Mouse (Mus musculus) kidney, embryonic 16.5 days (tissue): Measurements from ENCODE around the gene Zfp874a. TPM values are rescaled to one million over a fixed set of nuclear protein-coding genes. Genes with fewer than 3 reads are reported as not detected.
"Not testable (repeated sequence)": the region's sequence is repeated elsewhere in the genome, so short reads cannot be mapped to it uniquely, and the experiment has no call there.

Source experiments
- ATAC-seq: fragments of 200-750 bp; cut with Nextera tagmentation; 2 replicates; pipeline ENCODE4 v1.8.0; 2017; ENCODE audit warnings: moderate TSS enrichment; ENCODE audit not compliant: low FRiP score, low TSS enrichment
- H3K27ac ChIP-seq: fragments of 300-500 bp; sonication (generic); 2 replicates; pipeline ENCODE4 v1.5.1; 2014; ENCODE audit warnings: low read length
- H3K27me3 ChIP-seq: fragments of 300-500 bp; sonication (generic); 2 replicates; pipeline ENCODE4 v1.6.1; 2014; ENCODE audit warnings: low read length, control low read depth, mixed read lengths; ENCODE audit not compliant: insufficient read depth
- H3K36me3 ChIP-seq: fragments of 300-500 bp; sonication (generic); 2 replicates; pipeline ENCODE4 v1.6.1; 2014; ENCODE audit warnings: low read length, control low read depth, mixed read lengths; ENCODE audit not compliant: insufficient read depth
- H3K4me1 ChIP-seq: fragments of 300-500 bp; sonication (generic); 2 replicates; pipeline ENCODE4 v1.6.1; 2014; ENCODE audit warnings: low read length, control low read depth, mixed read lengths; ENCODE audit not compliant: insufficient read depth
- H3K4me2 ChIP-seq: fragments of 300-500 bp; sonication (generic); replicated peaks from 2 replicates; pipeline ENCODE4 v1.6.1; 2014; ENCODE audit warnings: low read depth, low read length
- H3K4me3 ChIP-seq: fragments of 300-500 bp; sonication (generic); 2 replicates; pipeline ENCODE4 v1.5.1; 2014; ENCODE audit warnings: mild to moderate bottlenecking, low read length
- H3K9ac ChIP-seq: fragments of 300-500 bp; sonication (generic); replicated peaks from 2 replicates; pipeline ENCODE4 v1.6.1; 2014; ENCODE audit warnings: low read length
- H3K9me3 ChIP-seq: fragments of 300-500 bp; sonication (generic); 2 replicates; pipeline ENCODE4 v1.6.1; 2016; ENCODE audit warnings: low read length, control low read depth
- WGBS: fragments of 180-500 bp; shearing (Covaris S2); extraction: QIAGEN DNeasy Blood & Tissue Kit; methylation state at CpG from one replicate; pipeline ENCODE4 v1.1.7; 2014; 5-methylcytosine and 5-hydroxymethylcytosine counted together
- polyA plus RNA-seq: library from polyadenylated mRNA; unstranded; fragments of >200 nt; fragmentation: Nextera tagmentation; extraction: Ambion mirVana; gene quantifications from 2 replicates; pipeline ENCODE4 v1.2.1, GENCODE M21; 2015

Zfp874a gene
- polyA plus RNA-seq, 1 experiment from 2014 or later: 10.7 TPM

GRCm38 (mm10) chr13:67452021-67452309 lies 541 bp upstream of the Zfp874a start:
- H3K27me3 ChIP-seq: no peaks in the 10 kb centered on the region
- peak overlapping the region; percentile 74 for H3K9ac ChIP-seq
- H3K27ac ChIP-seq: peak overlapping the region; percentile 75
- WGBS: 6% methylated on average over 3 of the region's 3 CpGs
- H3K4me1 ChIP-seq: 0 out of 2 replicates have a peak, but pooled peaks cover 3% of the 10 kb centered on the region
- peak overlapping the region; percentile 76 for H3K4me2 ChIP-seq
- peak; percentile 55; the same call in 1 of the 2 replicates for ATAC-seq
- peaks cover 6% of the 10 kb centered on the region; the same call in 1 of the 2 replicates for H3K36me3 ChIP-seq
- H3K4me3 ChIP-seq: peak overlapping the region; percentile 65
- H3K9me3 ChIP-seq: no peaks in the 10 kb centered on the region

- H3K4me1 ChIP-seq, H3K4me3 ChIP-seq, H3K27ac ChIP-seq, ATAC-seq, H3K27me3 ChIP-seq, H3K9ac ChIP-seq, H3K9me3 ChIP-seq, H3K36me3 ChIP-seq, H3K4me2 ChIP-seq: not testable (repeated sequence)
- WGBS: 100% methylated on average over 1 of the region's 3 CpGs
These were observed 14.3 kb downstream of the Zfp874a start for GRCm38 (mm10) chr13:67437095-67437494.

- H3K4me3 ChIP-seq: no peak overlapping the region
- WGBS: 62% methylated on average over 3 of the region's 3 CpGs
- no peaks in the 10 kb centered on the region for H3K36me3 ChIP-seq
- H3K27ac ChIP-seq: no peak overlapping the region
- no peaks in the 10 kb centered on the region for H3K27me3 ChIP-seq
- H3K9ac ChIP-seq: no peak overlapping the region
- no peaks in the 10 kb centered on the region for H3K9me3 ChIP-seq
- H3K4me2 ChIP-seq: no peak overlapping the region
- no peak for ATAC-seq
- no peaks in the 10 kb centered on the region for H3K4me1 ChIP-seq
These were observed 23.3 kb downstream of the Zfp874a start for GRCm38 (mm10) chr13:67428116-67428515.

- not testable (repeated sequence) for H3K4me3 ChIP-seq, H3K36me3 ChIP-seq
These were observed 25.7 kb downstream of the Zfp874a start for GRCm38 (mm10) chr13:67425699-67426098.

GRCm38 (mm10) chr13:67422532-67422931 lies 28.9 kb downstream of the Zfp874a start:
- not testable (repeated sequence) for ATAC-seq, H3K9ac ChIP-seq, H3K9me3 ChIP-seq, H3K27me3 ChIP-seq, H3K4me1 ChIP-seq, H3K27ac ChIP-seq, H3K36me3 ChIP-seq, H3K4me2 ChIP-seq, H3K4me3 ChIP-seq
- WGBS: 87% methylated on average over 2 of the region's 2 CpGs

More at GRCm38 (mm10) chr13:67425699-67426098, 25.7 kb downstream of the Zfp874a start:
- not testable (repeated sequence) for H3K4me1 ChIP-seq, H3K9me3 ChIP-seq, H3K27ac ChIP-seq, ATAC-seq, H3K9ac ChIP-seq, H3K4me2 ChIP-seq, H3K27me3 ChIP-seq

GRCm38 (mm10) chr13:67421207-67421857 lies 30.1 kb downstream of the Zfp874a start, which contains the start of gene Zfp459:
Gene Zfp459 (minus strand): TSS chr13:67421418.
- Histone ChIP-seq H3K27me3 (no peaks in the 10 kb centered on the region), H3K27ac (no peak within 1 kb of the TSS), H3K4me3 (peak within 1 kb of the TSS; percentile 63), H3K9ac (peak within 1 kb of the TSS; percentile 67), H3K4me1 (no peaks in the 10 kb centered on the region), H3K4me2 (peak within 1 kb of the TSS; percentile 65), H3K36me3 (no peaks in the 10 kb centered on the region), H3K9me3 (no peaks in the 10 kb centered on the region)
- WGBS: under 1% methylated on average over 22 of the region's 22 CpGs
- ATAC-seq: peak; percentile 92

- H3K9ac ChIP-seq: peak overlapping the region; percentile 67
- no peaks in the 10 kb centered on the region for H3K9me3 ChIP-seq
- no peak overlapping the region for H3K27ac ChIP-seq
- WGBS: 35% methylated on average over 11 of the region's 11 CpGs
- H3K4me2 ChIP-seq: peak overlapping the region; percentile 65
- H3K4me3 ChIP-seq: peak overlapping the region; percentile 63
- no peaks in the 10 kb centered on the region for H3K36me3 ChIP-seq
- no peaks in the 10 kb centered on the region for H3K27me3 ChIP-seq
- H3K4me1 ChIP-seq: no peaks in the 10 kb centered on the region
- ATAC-seq: no peak; the same call in 1 of the 2 replicates
These were observed 30.7 kb downstream of the Zfp874a start for GRCm38 (mm10) chr13:67420558-67421206.

GRCm38 (mm10) chr13:67416811-67417210 lies 34.6 kb downstream of the Zfp874a start:
- H3K36me3 ChIP-seq: no peaks in the 10 kb centered on the region
- H3K4me2 ChIP-seq: no peak overlapping the region
- H3K27ac ChIP-seq: no peak overlapping the region
- ATAC-seq: no peak
- H3K4me1 ChIP-seq: no peaks in the 10 kb centered on the region
- WGBS: 90% methylated on average over 3 of the region's 3 CpGs
- H3K27me3 ChIP-seq: no peaks in the 10 kb centered on the region
- no peak overlapping the region for H3K9ac ChIP-seq
- no peaks in the 10 kb centered on the region for H3K9me3 ChIP-seq
- no peak overlapping the region for H3K4me3 ChIP-seq

GRCm38 (mm10) chr13:67415759-67416158 lies 35.7 kb downstream of the Zfp874a start:
- Histone ChIP-seq H3K27me3 (no peaks in the 10 kb centered on the region), H3K9me3 (no peaks in the 10 kb centered on the region), H3K27ac (no peak overlapping the region), H3K9ac (no peak overlapping the region), H3K4me3 (no peak overlapping the region), H3K4me1 (no peaks in the 10 kb centered on the region), H3K4me2 (no peak overlapping the region), H3K36me3 (no peaks in the 10 kb centered on the region)
- 93% methylated on average over 6 of the region's 6 CpGs for WGBS
- ATAC-seq: no peak

GRCm38 (mm10) chr13:67413634-67414033 lies 37.8 kb downstream of the Zfp874a start:
- not testable (repeated sequence) for H3K4me1 ChIP-seq, H3K36me3 ChIP-seq, H3K9ac ChIP-seq, H3K27me3 ChIP-seq, H3K4me2 ChIP-seq, H3K27ac ChIP-seq, H3K4me3 ChIP-seq, H3K9me3 ChIP-seq
- 70% methylated on average over 3 of the region's 3 CpGs for WGBS
- peak; percentile 54; the same call in 1 of the 2 replicates for ATAC-seq
